Mouse (Mus musculus) mature B cell (primary cell): ENCODE measurements around the gene Mfsd6.

Source experiments
- in situ Hi-C: fragments of 300-500 bp; cut with MboI; formaldehyde crosslinking; loops from 2 replicates; pipeline ENCODE4 v1.14.3; 2019

The Mfsd6 gene

DNA sequence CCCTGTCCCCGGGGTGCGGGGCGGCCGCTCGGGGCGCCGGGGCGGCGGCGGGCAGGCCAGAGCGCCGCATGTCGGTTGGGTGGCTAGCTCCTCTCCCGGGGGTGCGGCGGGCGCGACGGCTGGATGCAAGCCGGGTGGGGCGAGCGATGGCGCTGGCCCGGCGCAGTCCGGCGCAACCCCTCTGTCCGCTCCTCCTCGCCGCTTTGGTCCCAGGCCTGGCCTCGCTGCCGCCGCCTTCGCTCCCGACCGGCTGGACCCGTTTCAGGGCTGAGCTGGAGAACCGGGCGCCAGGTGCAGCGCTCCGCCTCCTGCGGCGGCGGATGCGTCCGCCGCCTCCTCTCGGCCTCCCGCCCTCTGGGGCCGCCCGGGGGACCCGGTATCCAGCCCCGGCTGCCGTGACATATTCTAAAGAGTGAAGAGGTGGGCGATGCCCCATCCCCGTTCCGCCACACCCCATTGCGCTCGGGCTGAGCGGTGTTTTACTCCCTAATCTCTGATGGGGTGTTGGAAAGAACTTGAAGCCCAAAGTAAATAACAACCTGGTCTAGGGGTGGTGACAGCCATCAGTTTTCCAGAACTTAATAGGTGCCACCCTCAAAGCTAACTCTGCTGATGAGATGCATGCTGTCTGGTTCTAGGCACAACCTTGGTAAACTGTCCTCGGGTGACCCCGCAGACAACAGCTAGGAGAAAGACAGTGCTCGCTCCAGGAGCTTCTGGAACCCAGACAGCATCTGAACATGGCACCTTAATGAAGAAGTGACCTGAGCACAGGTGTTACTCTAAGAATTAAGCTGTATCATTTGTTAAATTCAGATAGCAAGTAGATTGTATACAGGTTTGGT is at the start of gene Mfsd6:
Mfsd6 (minus strand) TSS at position 407 of the 845 bp plus-strand sequence.
- in situ Hi-C loops: no loop called here

DNA sequence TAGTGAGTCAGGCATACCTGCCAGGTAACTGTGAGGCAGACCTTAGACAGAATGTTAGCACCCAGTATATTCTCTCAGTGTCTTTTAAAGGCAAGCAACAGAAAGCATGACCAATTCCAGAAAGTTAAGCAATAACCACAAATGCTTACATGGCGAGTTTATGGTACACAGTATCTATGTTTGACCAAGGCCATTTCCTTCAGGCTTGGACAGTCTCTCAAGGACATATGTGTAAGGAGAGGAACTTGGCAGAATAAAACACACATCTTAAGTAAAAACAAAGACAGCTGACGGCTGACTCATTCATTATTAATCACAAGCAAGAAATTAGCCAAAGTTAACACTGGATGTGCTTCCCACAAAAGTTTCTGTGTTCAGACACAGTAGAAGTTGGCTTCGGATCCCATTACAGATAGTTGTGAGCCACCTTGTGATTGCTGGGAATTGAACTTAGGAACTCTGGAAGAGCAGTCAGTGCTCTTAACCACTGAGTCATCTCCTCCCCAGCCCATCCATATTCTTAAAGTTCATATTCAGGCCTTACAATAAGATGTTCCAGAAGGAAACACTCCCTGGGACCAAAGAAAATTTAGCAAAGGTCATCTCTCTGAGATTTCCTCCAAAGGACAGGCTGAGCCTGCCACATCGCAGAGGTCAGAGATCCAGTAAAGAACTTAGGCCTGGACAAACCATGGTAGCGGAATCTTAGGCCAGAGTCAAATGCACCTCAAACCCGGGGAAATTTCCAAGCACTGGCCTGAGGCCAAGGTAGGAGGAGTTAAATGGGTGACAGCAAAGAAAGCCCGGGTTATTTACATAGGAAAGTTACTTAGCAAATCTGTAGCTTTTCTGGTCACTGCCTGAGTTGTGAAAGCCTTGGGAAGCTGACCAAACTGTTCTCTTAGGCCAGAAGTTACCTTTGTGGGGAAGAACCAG is 38.2 kb upstream of the Mfsd6 start:
- in situ Hi-C loops: no loop called here

DNA sequence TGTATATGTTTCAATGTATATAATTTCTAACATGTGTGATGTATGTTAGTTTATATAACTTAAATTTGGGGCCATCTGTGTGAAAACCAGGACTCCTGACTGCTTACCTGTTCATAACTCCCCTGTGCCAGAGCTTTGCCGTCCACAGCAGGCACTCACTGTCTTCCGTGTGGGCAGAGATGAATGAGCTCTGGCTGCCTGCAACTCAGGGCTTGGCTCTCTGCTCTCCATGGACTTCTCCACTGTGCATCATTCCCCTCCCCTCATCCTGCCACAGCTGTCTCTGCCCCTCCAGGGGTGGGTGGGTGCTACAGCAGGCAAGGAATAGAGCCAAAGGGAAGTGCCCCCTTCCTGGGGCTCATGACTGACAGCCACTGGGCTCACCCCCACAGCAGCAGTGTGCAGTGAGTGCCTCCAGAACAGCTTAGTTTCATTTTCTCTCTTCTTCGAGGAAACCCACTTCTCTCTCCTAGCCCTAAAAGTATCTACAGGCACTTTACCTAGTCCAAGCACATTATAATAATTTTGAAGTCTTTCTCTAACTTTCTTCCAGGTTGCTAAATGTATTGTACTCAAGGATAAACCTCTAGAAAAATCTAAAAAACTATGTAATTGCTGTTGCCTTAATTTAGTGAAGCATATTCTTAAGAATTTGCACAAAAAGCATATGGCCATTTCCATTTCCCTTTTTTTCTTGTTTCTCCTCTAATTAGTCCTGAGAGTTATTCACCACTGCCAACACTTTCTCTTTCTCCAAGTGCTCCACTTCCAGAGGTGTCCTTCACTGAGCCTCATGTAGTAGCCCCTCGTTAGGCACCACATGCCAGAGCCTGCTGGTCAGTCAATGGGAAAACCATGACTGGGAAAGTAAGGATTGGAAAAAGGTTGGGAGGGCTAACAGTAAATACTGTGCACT is 36.9 kb upstream of the Mfsd6 start:
- in situ Hi-C loops: no loop called here

DNA sequence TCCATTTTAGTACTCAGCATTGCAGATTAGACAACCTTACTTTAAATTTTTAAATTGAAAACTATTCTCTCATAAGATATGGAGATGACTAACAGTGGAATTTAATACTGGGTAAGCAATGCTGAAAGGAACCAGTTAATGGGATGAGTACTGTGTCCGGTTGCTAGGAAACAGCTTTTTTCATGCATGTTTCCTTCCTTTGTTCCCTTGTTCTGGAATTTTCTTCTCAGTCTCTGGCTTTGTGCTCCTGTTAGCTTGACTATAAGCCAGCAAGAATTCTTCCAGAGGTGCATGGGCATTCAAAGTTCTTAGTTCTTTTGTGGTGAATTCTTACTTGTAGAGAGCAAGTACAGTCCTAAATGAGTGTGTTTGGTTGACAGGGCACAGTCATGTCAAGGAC is 30.9 kb upstream of the Mfsd6 start:
- in situ Hi-C loops: loop anchor here (10.0 kb wide), 1 partner anchor 113 kb away; no protein-coding TSS in a partner anchor

DNA sequence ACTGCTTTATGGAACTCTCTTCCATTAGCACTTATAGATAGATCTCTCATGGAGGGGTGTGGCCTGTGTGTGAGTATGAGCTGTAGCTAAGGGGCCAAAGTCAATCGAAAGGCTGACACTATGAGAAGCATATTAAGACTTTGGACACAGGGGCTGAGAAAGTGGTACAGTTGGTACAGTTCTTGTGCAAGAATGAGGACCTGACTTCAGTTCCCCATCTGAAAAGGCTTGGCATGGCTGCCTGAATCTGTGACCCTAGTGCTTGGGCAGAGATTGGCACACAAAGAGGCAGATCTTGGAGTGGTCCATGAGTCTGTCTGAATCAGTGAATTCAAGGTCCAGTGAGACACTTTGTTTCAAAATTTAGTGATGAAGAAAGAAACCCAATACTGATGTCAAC is 27.1 kb upstream of the Mfsd6 start:
- in situ Hi-C loops: loop anchor here (10.0 kb wide), 1 partner anchor 110 kb away; no protein-coding TSS in a partner anchor

DNA sequence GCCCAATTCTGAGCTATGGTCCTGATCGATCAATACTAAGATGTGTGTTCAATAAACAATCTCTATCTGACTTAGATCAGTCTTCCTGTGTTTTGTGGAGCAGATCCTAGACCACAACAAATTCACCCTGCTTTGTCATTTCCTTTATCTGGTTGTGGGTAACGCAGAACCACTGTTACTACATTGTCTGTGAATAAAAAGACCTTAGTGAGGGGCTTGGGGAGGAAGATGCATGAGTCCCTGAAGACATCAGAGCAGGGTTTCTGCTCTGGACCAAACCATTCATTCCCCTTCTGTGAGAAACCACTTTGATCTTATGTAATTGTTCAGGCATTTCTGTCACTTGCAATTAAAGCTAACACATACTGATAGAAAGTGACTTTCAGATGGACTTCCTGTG is 26.6 kb upstream of the Mfsd6 start:
- in situ Hi-C loops: loop anchor here (10.0 kb wide), 1 partner anchor 109 kb away; no protein-coding TSS in a partner anchor

DNA sequence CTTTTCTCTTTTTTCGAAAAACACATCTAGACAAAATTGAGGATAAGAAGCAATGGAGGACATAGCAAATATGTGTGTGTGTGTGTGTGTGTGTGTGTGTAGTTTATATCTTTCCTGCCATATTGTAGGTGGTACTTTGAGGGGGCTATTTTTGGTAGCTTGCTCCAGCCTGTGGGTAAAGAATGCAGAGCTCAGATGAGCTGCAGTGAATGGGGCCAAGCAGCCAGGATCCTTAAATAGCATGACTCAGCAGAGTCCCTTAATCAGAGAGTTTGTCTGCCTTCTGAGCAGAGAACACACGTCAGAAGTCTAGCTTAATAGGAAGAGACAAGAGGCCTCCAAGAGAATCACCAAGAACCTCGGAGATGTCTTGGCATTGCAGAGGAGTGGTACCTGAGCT is 25.4 kb upstream of the Mfsd6 start:
- in situ Hi-C loops: loop anchor here (10.0 kb wide), 1 partner anchor 108 kb away; no protein-coding TSS in a partner anchor

DNA sequence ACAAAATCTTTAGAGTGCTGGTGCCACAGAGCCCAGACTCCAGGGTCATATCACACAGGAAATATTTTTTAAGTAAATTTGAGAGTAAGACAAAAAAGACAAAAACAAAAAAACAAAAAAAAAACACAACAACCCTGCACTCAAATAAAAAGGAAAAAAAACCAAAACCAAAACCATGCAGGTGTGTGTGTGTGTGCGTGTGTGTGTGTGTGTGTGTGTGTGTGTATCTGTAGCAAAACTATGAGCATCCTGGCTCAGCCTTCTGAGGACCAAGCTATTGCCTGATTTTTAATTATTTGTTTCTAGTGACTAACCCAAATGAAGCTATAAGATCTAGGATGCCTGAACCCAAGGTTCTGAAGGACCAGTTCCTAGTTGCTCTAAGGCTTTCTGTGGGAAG is 24.4 kb upstream of the Mfsd6 start:
- in situ Hi-C loops: loop anchor here (10.0 kb wide), 1 partner anchor 107 kb away; no protein-coding TSS in a partner anchor

DNA sequence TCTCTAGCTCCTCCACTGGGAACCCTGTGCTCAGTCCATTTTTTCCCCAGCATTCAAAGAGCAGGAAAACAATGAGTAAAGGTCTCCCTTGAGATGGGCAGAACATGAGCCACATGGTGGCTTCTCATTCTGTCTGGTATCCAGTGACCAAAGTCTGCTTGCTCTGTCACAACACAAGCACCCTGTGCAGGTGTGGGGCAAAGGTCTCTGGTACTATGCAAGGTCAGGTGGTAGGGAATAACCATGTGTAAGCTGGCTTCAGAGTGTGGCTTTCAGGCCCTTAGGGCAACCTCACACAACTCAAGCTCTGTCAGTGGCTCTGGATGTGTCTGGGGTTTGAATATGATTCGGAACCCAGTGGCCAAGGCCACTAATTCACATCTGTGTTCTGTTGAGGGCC is 22.7 kb upstream of the Mfsd6 start:
- in situ Hi-C loops: loop anchor here (10.0 kb wide), 1 partner anchor 105 kb away; no protein-coding TSS in a partner anchor

DNA sequence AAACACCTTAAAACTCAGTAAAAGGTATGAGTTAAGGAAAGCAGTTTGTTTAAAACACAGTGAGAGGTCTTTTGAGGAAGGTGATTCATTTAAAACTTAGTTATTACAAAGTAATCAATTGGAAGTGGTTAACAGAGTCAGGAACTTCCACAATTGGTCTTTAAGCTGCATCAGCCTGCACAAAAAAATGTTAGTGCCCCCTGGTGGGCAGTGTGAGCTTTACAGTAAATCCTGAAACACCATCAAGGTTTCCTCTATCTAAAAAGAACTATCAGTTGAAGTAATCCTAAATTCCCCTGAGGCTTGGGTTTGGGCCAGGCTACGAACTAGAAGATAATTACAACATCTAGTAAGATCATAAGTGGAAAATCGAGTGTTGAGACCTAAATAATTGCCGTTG is 21.0 kb upstream of the Mfsd6 start:
- in situ Hi-C loops: no loop called here

DNA sequence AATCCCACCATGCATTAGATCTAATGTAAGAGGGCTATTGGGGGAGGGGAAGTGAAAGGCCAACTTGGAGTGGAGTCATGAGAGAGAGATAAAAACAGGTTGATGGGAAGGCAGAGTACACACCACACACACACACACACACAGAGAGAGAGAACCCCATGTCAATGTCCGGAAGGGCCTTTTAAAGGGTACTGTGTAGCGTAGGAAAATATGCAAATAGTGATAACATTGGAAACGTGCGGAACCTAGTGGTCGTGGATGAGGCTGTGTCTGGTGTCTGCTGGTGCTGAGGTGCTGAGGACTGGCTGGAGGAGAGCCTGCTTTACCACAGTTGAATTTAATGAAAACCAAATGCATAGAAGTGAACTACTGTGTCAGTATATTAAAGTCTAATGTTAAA is 15.3 kb upstream of the Mfsd6 start:
- in situ Hi-C loops: no loop called here

DNA sequence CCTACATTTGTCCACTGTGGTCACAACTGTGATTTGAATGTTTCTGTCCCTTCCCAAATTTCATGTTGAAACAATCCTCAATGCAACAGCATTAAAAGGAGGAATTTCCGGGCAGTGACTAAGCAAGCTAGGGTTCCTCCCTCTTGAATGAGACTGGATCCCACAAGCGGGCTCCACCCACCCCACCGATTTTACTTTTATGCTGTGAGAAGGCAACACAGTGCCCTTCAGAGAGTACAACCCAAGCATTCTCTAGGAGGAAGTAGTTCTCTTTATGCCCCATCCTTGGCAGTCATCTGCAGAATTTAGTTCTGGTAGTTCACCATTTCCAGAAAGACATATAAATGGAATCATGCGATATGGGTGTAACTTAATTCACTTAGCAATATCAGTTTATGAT is 6.9 kb upstream of the Mfsd6 start:
- in situ Hi-C loops: no loop called here

DNA sequence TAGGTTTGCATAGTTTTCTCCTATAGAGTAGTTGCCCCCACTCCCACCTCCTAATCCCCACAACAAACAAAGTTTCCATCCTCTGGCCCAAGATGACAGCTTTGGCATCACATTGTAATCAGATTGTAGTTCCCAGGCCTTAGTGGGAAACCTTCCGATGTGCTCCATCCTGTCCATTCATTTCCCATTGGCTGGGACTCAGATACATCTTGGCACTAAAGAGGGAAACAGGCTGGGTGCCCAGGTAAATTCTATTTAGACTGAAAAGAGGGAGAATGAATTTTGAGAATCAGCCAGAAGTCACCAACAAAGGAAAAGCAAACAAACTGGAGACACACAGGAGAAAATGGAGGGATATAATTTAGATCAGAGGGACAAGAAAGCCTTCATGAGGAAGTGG is 3.0 kb upstream of the Mfsd6 start:
- in situ Hi-C loops: no loop called here

DNA sequence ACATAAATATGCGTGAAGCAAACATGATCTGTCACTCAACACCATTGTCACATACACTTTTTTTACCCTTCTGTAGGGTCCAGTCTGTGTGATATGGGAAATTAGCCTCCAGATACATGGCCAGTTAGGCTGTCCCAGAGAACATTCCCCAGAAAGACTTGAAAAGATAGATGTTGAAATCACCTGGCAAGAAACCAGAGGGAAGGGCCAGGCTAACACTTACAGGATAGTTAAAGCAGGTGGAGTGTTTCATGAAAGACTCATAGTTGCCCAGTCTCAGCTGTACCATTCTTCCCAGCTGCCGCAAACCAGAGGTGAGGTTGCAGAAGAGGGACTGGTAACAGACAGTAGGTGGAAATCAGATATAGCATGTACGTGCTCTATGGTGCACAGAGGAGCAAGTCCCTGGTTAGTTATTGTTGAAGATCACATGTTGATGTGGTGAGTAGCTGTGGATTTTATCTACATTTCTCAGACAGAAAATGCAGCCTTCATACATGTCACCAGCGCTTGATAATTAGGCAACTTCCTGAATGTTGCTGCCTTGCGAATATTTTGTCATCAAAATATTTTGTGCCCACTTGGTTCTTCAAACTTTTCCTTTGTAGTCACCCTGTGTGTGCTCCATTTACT is 1.7 kb upstream of the Mfsd6 start:
- in situ Hi-C loops: no loop called here

DNA sequence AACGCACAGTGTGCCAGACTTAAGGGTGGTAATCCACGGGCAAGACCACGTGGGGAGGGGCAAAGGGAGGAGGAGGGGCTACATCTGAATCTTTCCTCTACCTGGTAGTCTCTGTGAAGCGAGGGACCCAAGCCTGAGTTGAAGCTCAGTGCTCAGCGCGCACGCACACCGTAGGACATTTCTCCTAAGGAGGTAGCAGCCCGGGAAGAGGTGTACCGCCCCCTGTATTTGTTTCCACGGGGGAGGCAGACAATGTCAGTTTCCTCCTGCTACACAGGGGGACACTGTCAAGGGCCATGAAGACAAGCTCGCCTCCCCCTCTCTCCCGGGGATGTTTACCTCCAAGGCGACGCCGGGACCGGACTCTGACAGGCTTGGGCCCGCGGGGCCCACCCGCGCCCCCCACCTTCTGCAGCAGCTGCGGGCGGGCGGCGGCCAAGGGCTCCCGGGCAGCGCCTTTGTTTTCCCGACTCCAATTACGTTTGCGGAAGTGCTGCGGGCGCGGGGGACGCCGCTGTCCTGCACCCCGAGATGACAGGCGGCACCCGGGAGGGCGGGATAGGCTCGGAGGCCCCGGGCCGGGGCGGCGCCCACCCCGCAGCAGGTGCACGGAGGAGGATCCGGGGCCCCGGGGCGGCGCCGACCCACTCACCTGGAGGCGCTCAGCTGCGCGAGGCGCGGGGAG is 749 bp downstream of the Mfsd6 start:
- in situ Hi-C loops: no loop called here

DNA sequence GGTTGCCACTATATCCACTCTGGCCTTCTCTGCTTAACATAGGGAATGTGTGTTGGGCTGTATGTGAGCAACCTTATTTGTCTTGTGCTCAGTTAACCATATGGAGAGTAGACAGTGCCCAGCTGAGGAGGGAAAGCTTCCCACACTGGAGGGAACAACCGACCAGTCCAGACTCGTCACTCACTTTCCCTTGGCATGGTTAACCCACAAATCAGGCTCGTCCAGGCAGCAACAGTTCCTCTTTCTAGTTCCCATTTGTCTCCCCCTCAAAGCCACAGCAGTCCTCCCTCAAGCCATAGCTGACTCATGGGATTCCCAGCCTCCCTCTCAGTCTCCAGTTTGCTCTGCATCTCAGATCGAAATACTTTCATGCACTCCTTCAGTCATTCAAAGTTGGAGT is 4.7 kb downstream of the Mfsd6 start:
- in situ Hi-C loops: no loop called here

DNA sequence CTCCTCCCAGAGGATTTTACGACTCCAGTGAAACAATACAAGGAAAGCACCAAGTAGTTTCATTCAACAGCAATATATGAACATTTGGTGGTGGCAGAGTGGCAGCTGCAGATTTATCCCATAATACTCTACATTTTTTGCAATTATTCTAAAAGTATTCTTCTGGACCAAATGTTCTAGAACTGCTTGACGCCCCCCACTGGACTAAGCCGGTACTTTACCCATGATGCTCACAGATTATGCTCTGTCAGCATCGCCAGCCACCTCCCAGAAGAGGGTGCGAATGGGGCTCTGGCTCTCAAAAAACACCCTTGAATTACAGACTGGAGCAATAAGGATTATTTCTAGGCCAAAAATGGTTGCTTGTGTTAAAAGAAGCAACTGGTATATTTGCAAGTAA is 8.2 kb downstream of the Mfsd6 start:
- in situ Hi-C loops: no loop called here

DNA sequence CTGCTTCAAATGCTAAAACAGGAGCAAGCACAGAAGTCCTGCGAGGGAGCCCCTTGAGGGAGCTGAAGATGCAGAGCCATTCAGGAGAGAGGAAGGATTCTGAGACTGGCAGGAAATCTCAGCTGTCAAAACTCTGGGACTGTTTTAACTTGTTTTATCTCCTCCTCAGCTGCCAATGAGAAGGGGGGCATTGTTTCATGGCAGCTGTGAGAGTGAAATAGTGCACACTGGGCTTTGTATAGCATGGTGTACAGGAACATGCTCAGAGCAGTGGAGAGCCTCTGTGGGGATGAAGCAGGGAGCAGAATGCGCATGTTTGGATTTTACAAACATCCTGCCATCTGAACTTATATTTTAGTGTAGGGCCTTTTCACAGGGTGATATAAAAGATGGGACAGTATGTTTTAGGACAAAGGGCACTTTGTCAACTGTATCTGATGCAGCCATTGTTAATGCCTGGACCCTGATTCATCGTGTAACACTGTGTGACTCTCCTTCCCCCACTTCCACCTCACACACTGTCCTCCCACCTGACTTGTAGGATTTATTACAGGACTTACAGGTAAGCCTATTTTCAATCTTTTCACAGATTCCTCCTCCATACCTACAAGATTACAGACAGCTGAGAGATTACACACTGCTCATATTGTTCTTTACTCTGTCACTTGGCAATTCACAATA is 9.1 kb downstream of the Mfsd6 start:
- in situ Hi-C loops: no loop called here

DNA sequence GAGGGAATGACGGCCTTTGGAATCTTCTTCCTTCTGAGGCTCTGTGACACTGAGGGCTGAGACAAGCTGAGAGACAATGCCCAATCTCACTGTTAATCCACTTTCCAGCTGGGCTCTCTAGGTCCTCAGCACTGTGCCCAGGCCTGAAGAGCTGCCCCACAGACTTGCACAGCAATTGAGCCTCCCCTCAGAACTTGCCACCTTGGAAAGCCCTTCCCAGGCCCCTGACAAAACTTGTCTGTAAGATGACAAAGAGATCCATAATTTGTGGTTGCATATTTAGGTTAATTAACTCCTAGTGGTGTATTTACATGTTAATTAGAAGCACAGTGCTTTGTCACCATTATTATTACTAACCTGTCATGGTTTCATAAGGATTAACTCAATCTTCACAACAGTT is 12.8 kb downstream of the Mfsd6 start:
- in situ Hi-C loops: no loop called here

DNA sequence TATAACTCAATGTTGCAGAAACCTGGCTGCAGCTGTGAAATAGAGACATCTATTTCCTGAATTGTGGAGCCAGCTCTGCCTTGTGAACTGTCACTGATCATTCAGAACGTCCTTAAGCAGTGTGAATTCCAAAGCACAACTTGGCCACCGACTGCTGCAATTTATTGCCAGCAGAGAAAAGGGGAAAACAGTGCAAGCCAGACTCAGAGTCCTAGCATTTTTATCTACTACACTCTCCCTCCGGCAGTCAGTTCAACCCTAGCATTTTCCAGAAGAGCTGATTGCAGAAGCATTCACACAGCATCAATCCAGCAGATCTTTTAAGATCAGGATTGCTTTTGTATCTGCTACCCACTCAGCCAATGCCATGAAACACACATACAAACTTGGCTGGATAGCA is 13.2 kb downstream of the Mfsd6 start:
- in situ Hi-C loops: no loop called here
